Mouse (Mus musculus) liver, embryonic 14.5 days (tissue): ENCODE data around the gene Mgat1.

Experiments used
- CTCF ChIP-seq: IDR thresholded peaks from 2 replicates; pipeline ENCODE4 v1.5.1; 2016; ENCODE audit warnings: antibody characterized with exemption, low read depth, control low read depth
- EP300 ChIP-seq: IDR thresholded peaks from 2 replicates; pipeline ENCODE4 v1.6.1; 2016; ENCODE audit warnings: antibody characterized with exemption, low read depth

DNA sequence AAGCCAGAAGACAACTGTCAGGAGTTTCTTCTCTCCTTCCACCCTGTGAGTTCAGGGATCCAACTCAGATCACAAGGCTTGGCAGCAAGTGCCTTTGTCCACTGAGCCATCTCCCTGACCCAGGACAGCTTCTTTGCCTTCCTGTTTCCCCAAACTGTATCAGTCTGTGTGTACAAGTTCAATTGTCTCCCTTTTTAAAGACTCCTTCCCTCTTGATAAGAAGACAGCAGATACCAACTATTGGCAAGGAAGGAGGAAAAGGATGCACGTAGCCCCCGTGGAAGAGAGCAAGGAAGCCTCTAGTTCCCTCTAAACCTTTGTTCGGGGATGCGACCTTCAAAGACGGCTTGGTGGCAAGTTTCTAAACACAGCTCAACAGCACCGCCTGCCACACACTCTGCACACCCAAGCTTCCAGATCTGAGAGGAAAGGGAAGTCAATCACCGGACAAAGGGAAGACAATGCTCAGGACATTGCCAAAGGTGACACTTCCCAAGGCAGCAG lies 48.1 kb upstream of the Mgat1 start:
- no peak for TF ChIP-seq EP300
- no peak; the same call in 1 of the 2 replicates for TF ChIP-seq CTCF
